ENCODE assay signal across 1 mouse cellular context in genomic region chrX:57043869-57044268, GRCm38 (mm10).
TF ChIP-seq lines count a peak whose summit lies in the region.

No protein-coding gene starts in this region.

TF ChIP-seq in CH12.LX, 34 proteins besides CTCF, POLR2A, EP300 and RAD21 (continued from another document):
- no peak for TF ChIP-seq MXI1 (IDR thresholded peaks at IDR 0.05; ENCODE audit: low read depth, low read length)
- no peak for TF ChIP-seq USF2 (conservative IDR thresholded peaks at IDR 0.05; ENCODE audit: low read depth, low read length)
- TF ChIP-seq PAX5 (IDR thresholded peaks at IDR 0.05; ENCODE audit: low read length), result no peak
